Mouse (Mus musculus) hindbrain, embryonic 14.5 days (tissue): Measurements from ENCODE around the gene Hid1. TPM values are rescaled to one million over a fixed set of nuclear protein-coding genes. Genes with fewer than 3 reads are reported as not detected.
A peak's percentile ranks its signal among the peaks of the same experiment; 100 is the strongest.

ENCODE experiments used
- ATAC-seq: fragments of 200-750 bp; cut with Nextera tagmentation; 2 replicates; pipeline ENCODE4 v1.8.0; 2017; ENCODE audit warnings: moderate number of reproducible peaks, mild to moderate bottlenecking, moderate TSS enrichment, moderate library complexity; ENCODE audit not compliant: low FRiP score
- DNase-seq: peaks from one replicate; pipeline ENCODE4 v3.0.0-alpha.2; 2015; ENCODE audit warnings: low spot score
- H3K27ac ChIP-seq: fragments of 300-500 bp; sonication (generic); 2 replicates; pipeline ENCODE4 v1.5.1; 2014; ENCODE audit warnings: mild to moderate bottlenecking, moderate library complexity
- H3K27me3 ChIP-seq: fragments of 300-500 bp; sonication (generic); 2 replicates; pipeline ENCODE4 v1.6.1; 2014; ENCODE audit warnings: mild to moderate bottlenecking, low read length, mixed read lengths; ENCODE audit not compliant: control insufficient read depth, insufficient read depth
- H3K36me3 ChIP-seq: fragments of 300-500 bp; sonication (generic); replicated peaks from 2 replicates; pipeline ENCODE4 v1.6.1; 2014; ENCODE audit not compliant: control insufficient read depth, insufficient read depth
- H3K4me1 ChIP-seq: fragments of 300-500 bp; sonication (generic); replicated peaks from 2 replicates; pipeline ENCODE4 v1.6.1; 2014; ENCODE audit warnings: antibody characterized with exemption, low read length, mixed read lengths; ENCODE audit not compliant: control insufficient read depth, insufficient read depth
- H3K4me2 ChIP-seq: fragments of 300-500 bp; sonication (generic); replicated peaks from 2 replicates; pipeline ENCODE4 v1.6.1; 2014; ENCODE audit warnings: mild to moderate bottlenecking, moderate library complexity
- H3K4me3 ChIP-seq: fragments of 300-500 bp; sonication (generic); replicated peaks from 2 replicates; pipeline ENCODE4 v1.5.1; 2014; ENCODE audit warnings: mild to moderate bottlenecking, low read length
- H3K9ac ChIP-seq: fragments of 300-500 bp; sonication (generic); 2 replicates; pipeline ENCODE4 v1.6.1; 2014
- H3K9me3 ChIP-seq: fragments of 300-500 bp; sonication (generic); 2 replicates; pipeline ENCODE4 v1.6.1; 2016; ENCODE audit warnings: low read length; ENCODE audit not compliant: control insufficient read depth
- WGBS: fragments of 180-500 bp; shearing (Covaris S2); extraction: QIAGEN DNeasy Blood & Tissue Kit; methylation state at CpG from one replicate; pipeline ENCODE4 v1.1.7; 2014; 5-methylcytosine and 5-hydroxymethylcytosine counted together
- polyA plus RNA-seq: library from polyadenylated mRNA; unstranded; fragments of >200 nt; fragmentation: Nextera tagmentation; extraction: Ambion mirVana; gene quantifications from 2 replicates; pipeline ENCODE4 v1.2.1, GENCODE M21; 2014

Gene Hid1
- polyA plus RNA-seq, 1 experiment from 2014 or later = 44.5 TPM

- Histone ChIP-seq H3K4me3 (peak overlapping the region; percentile 82), H3K9me3 (no peaks in the 10 kb centered on the region), H3K9ac (peak overlapping the region; percentile 87), H3K27ac (peak overlapping the region; percentile 85), H3K4me2 (peak overlapping the region; percentile 94), H3K4me1 (peaks cover 22% of the 10 kb centered on the region), H3K27me3 (0 out of 2 replicates have a peak, but pooled peaks cover 3% of the 10 kb centered on the region), H3K36me3 (no peaks in the 10 kb centered on the region)
- peak; percentile 80 for ATAC-seq
- 1% methylated on average over 27 of the region's 28 CpGs for WGBS
- DNase-seq = peak; percentile 58
These were observed 706 bp downstream of the Hid1 start for GRCm38 (mm10) chr11:115366706-115367394.

GRCm38 (mm10) chr11:115366039-115366705 lies 1.4 kb downstream of the Hid1 start:
- H3K9me3 ChIP-seq = no peaks in the 10 kb centered on the region
- ATAC-seq = peak; percentile 12; the same call in 1 of the 2 replicates
- H3K27me3 ChIP-seq = 0 out of 2 replicates have a peak, but pooled peaks cover 3% of the 10 kb centered on the region
- H3K4me3 ChIP-seq = peak overlapping the region; percentile 82
- H3K27ac ChIP-seq = peak overlapping the region; percentile 10; the same call in 1 of the 2 replicates
- peaks cover 22% of the 10 kb centered on the region for H3K4me1 ChIP-seq
- DNase-seq = no peak
- peak overlapping the region; percentile 87 for H3K9ac ChIP-seq
- no peaks in the 10 kb centered on the region for H3K36me3 ChIP-seq
- peak overlapping the region; percentile 94 for H3K4me2 ChIP-seq
- WGBS = 41% methylated on average over 7 of the region's 7 CpGs

- H3K4me3 ChIP-seq = no peak overlapping the region
- no peak for ATAC-seq
- H3K9me3 ChIP-seq = no peaks in the 10 kb centered on the region
- H3K9ac ChIP-seq = no peak overlapping the region
- H3K27me3 ChIP-seq = 0 out of 2 replicates have a peak, but pooled peaks cover 3% of the 10 kb centered on the region
- peaks cover 28% of the 10 kb centered on the region for H3K4me1 ChIP-seq
- DNase-seq = no peak
- WGBS = 89% methylated on average over 3 of the region's 3 CpGs
- no peaks in the 10 kb centered on the region for H3K36me3 ChIP-seq
- no peak overlapping the region for H3K27ac ChIP-seq
- H3K4me2 ChIP-seq = no peak overlapping the region
These were observed 3.4 kb downstream of the Hid1 start for GRCm38 (mm10) chr11:115364136-115364535.

- Histone ChIP-seq H3K4me1 (peaks cover 12% of the 10 kb centered on the region; the same call in 1 of the 2 replicates), H3K4me2 (no peak overlapping the region), H3K27me3 (no peaks in the 10 kb centered on the region), H3K36me3 (peaks cover 18% of the 10 kb centered on the region), H3K27ac (peak overlapping the region; percentile 54; the same call in 1 of the 2 replicates), H3K4me3 (no peak overlapping the region), H3K9me3 (no peaks in the 10 kb centered on the region), H3K9ac (no peak overlapping the region)
- no peak for DNase-seq
- WGBS = 56% methylated on average over 6 of the region's 6 CpGs
- ATAC-seq = no peak
These were observed 7.8 kb downstream of the Hid1 start for GRCm38 (mm10) chr11:115359726-115360125.

- no peaks in the 10 kb centered on the region for H3K27me3 ChIP-seq
- peak overlapping the region; percentile 54 for H3K27ac ChIP-seq
- H3K4me3 ChIP-seq = no peak overlapping the region
- peak; percentile 47; the same call in 1 of the 2 replicates for ATAC-seq
- H3K4me1 ChIP-seq = peaks cover 12% of the 10 kb centered on the region; the same call in 1 of the 2 replicates
- peak; percentile 38 for DNase-seq
- H3K4me2 ChIP-seq = no peak overlapping the region
- H3K9ac ChIP-seq = 0 out of 2 replicates have a peak overlapping the region, but pooled peaks have one; percentile 14
- H3K9me3 ChIP-seq = no peaks in the 10 kb centered on the region
- 35% methylated on average over 3 of the region's 3 CpGs for WGBS
- peaks cover 18% of the 10 kb centered on the region for H3K36me3 ChIP-seq
These were observed 8.3 kb downstream of the Hid1 start for GRCm38 (mm10) chr11:115359293-115359692.

- Histone ChIP-seq H3K4me1 (peaks cover 12% of the 10 kb centered on the region; the same call in 1 of the 2 replicates), H3K27ac (peak overlapping the region; percentile 54; the same call in 1 of the 2 replicates), H3K9ac (peak overlapping the region; percentile 14; the same call in 1 of the 2 replicates), H3K4me2 (no peak overlapping the region), H3K27me3 (no peaks in the 10 kb centered on the region), H3K9me3 (no peaks in the 10 kb centered on the region), H3K4me3 (no peak overlapping the region), H3K36me3 (peaks cover 23% of the 10 kb centered on the region)
- WGBS = 17% methylated on average over 5 of the region's 5 CpGs
- DNase-seq (peak; percentile 81), ATAC-seq (peak; percentile 41; the same call in 1 of the 2 replicates)
These were observed 9.1 kb downstream of the Hid1 start for GRCm38 (mm10) chr11:115358468-115358867.

GRCm38 (mm10) chr11:115354183-115354582 lies 13.4 kb downstream of the Hid1 start:
- no peak overlapping the region for H3K27ac ChIP-seq
- no peaks in the 10 kb centered on the region for H3K9me3 ChIP-seq
- H3K36me3 ChIP-seq = peaks cover 60% of the 10 kb centered on the region
- no peak overlapping the region for H3K4me2 ChIP-seq
- H3K27me3 ChIP-seq = no peaks in the 10 kb centered on the region
- H3K9ac ChIP-seq = no peak overlapping the region
- ATAC-seq (peak; percentile 61), DNase-seq (peak; percentile 88)
- 10% methylated on average over 8 of the region's 8 CpGs for WGBS
- peaks cover 6% of the 10 kb centered on the region; the same call in 1 of the 2 replicates for H3K4me1 ChIP-seq
- no peak overlapping the region for H3K4me3 ChIP-seq

GRCm38 (mm10) chr11:115353375-115353774 lies 14.2 kb downstream of the Hid1 start:
- peaks cover 65% of the 10 kb centered on the region for H3K36me3 ChIP-seq
- H3K9ac ChIP-seq = no peak overlapping the region
- no peaks in the 10 kb centered on the region for H3K9me3 ChIP-seq
- no peak overlapping the region for H3K4me3 ChIP-seq
- H3K4me2 ChIP-seq = no peak overlapping the region
- DNase-seq (no peak), ATAC-seq (no peak)
- no peaks in the 10 kb centered on the region for H3K27me3 ChIP-seq
- 90% methylated on average over 5 of the region's 5 CpGs for WGBS
- no peaks in the 10 kb centered on the region for H3K4me1 ChIP-seq
- no peak overlapping the region for H3K27ac ChIP-seq

- H3K27me3 ChIP-seq = 0 out of 2 replicates have a peak, but pooled peaks cover 2% of the 10 kb centered on the region
- no peak for ATAC-seq
These were observed 17.6 kb downstream of the Hid1 start for GRCm38 (mm10) chr11:115349976-115350375.

More at GRCm38 (mm10) chr11:115349976-115350375, 17.6 kb downstream of the Hid1 start:
- no peak for DNase-seq
- no peaks in the 10 kb centered on the region for H3K4me1 ChIP-seq
- peaks cover 56% of the 10 kb centered on the region for H3K36me3 ChIP-seq
- no peaks in the 10 kb centered on the region for H3K9me3 ChIP-seq
- WGBS = 71% methylated on average over 4 of the region's 4 CpGs
- no peak overlapping the region for H3K9ac ChIP-seq
- no peak overlapping the region for H3K27ac ChIP-seq
- H3K4me3 ChIP-seq = no peak overlapping the region
- no peak overlapping the region for H3K4me2 ChIP-seq
